Mouse (Mus musculus): ENCODE measurements around the gene Spata4. TPM values are rescaled to one million over a fixed set of nuclear protein-coding genes. Genes with fewer than 3 reads are reported as not detected.

The Spata4 gene
- not detected for polyA plus RNA-seq (2017; shearing (Covaris generic))

DNA sequence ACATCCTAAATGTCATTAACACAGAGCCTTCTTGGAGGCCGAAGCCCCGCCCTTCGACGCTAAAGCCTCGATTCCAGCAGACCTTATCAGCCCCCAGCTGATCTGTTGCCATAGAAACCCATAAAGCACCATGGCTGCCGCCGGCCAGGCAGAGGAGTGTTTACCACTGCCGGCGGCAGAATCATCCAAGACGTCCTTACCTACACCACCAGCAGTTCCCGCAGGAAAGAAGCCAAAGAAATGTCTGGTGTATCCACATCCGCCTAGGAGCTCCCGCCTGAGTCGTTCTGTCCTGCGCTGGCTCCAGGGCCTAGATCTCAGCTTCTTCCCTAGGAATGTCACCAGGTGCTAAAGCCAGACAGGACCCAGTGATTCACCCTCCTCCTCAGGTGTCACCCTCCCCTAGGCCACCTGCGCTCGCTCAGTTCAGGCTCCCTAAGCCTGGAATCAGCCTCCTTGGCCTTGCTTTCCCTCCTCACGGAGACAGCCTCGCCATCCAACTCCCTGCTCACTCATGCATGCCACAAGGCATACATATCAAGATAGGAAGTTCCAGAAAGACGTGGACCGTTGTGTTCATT, at the start of gene Spata4:
Gene Spata4, plus strand, starts transcription at position 111 of the 581 bp plus-strand sequence.

Other genes starting within 250 kb of the Spata4 start
- gene Asb5, start 71.2 kb upstream of the Spata4 start, polyA plus RNA-seq (2017; shearing (Covaris generic)) = 6.3 TPM
- gene Spcs3, start 70.8 kb upstream of the Spata4 start, polyA plus RNA-seq (2017; shearing (Covaris generic)) = 86.3 TPM